Mouse (Mus musculus): ENCODE results near the gene Med29. TPM values are rescaled to one million over a fixed set of nuclear protein-coding genes. Genes with fewer than 3 reads are reported as not detected.

Med29 gene
- polyA plus RNA-seq, 1 experiment from 2014 or later = 36.8 TPM

DNA sequence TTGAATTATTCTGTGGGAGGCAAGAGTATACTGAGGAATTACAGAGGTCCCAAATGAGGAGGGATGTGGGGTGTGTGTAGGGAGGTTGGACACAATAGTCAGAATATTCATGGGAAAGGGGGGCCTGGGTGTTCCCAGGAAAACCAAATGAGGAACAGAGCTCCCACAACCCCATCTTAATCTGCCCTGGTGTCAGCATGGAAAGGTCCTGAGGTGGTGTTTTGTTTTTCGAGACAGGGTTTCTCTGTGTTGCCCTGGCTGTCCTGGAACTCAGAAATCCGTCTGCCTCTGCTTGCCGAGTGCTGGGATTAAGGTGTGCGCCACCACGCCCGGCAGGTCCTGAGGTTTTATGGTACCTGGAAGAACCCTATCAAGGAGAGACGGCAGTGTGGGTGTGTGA, 34.1 kb downstream of the Med29 start:
- H3K9ac ChIP-seq = no peak overlapping the region
- H3K27ac ChIP-seq = peak overlapping the region; percentile 70
- H3K4me2 ChIP-seq = no peak overlapping the region
- H3K4me1 ChIP-seq = peaks cover 36% of the 10 kb centered on the region
- H3K36me3 ChIP-seq = peaks cover 56% of the 10 kb centered on the region
- H3K27me3 ChIP-seq (replicated peaks) = no peaks in the 10 kb centered on the region
- WGBS (ENCODE audit: insufficient replicate concordance) = 52% methylated on average over 7 of the region's 7 CpGs
- no peaks in the 10 kb centered on the region for H3K9me3 ChIP-seq (replicated peaks)
- ATAC-seq = no peak
- H3K4me3 ChIP-seq = no peak overlapping the region

- peaks cover 61% of the 10 kb centered on the region for H3K36me3 ChIP-seq
- H3K9ac ChIP-seq = no peak overlapping the region
- H3K27me3 ChIP-seq (replicated peaks) = no peaks in the 10 kb centered on the region
- ATAC-seq = peak; percentile 36; the same call in 1 of the 2 replicates
- peak overlapping the region; percentile 4; the same call in 1 of the 2 replicates for H3K4me2 ChIP-seq
- no peak overlapping the region for H3K4me3 ChIP-seq
- no peaks in the 10 kb centered on the region for H3K9me3 ChIP-seq (replicated peaks)
- H3K27ac ChIP-seq = peak overlapping the region; percentile 70
- H3K4me1 ChIP-seq = peaks cover 41% of the 10 kb centered on the region
- 11% methylated on average over 5 of the region's 5 CpGs for WGBS (ENCODE audit: insufficient replicate concordance)
These were observed 34.5 kb downstream of the Med29 start for GRCm38 (mm10) chr7:28357984-28358383.

DNA sequence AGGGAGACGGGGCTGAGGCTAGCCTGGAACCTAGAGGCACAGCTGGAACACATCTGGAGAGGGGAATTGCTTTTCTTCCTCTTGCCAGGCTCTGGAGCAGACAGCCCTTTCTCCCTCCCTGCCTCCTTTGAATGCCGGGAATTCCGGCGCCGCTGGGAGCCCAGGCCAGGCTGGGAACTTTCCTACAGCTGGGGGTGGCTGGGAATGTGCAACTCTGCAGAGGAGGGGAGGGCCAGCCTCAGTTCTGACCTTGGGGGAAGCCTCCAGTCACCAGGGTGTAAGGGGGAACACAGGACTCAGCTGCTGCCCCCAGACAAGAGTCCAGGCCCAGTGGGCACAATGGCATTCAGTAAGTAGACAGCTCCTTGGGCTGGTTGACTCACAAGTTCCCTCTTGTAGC, 35.5 kb downstream of the Med29 start:
- WGBS (ENCODE audit: insufficient replicate concordance) = 14% methylated on average over 5 of the region's 5 CpGs
- H3K9ac ChIP-seq = peak overlapping the region; percentile 14; the same call in 1 of the 2 replicates
- H3K9me3 ChIP-seq (replicated peaks) = no peaks in the 10 kb centered on the region
- peak; percentile 16; the same call in 1 of the 2 replicates for ATAC-seq
- peaks cover 61% of the 10 kb centered on the region for H3K36me3 ChIP-seq
- peaks cover 46% of the 10 kb centered on the region for H3K4me1 ChIP-seq
- peak overlapping the region; percentile 1; the same call in 1 of the 2 replicates for H3K4me2 ChIP-seq
- peak overlapping the region; percentile 70 for H3K27ac ChIP-seq
- H3K4me3 ChIP-seq = no peak overlapping the region
- no peaks in the 10 kb centered on the region for H3K27me3 ChIP-seq (replicated peaks)

DNA sequence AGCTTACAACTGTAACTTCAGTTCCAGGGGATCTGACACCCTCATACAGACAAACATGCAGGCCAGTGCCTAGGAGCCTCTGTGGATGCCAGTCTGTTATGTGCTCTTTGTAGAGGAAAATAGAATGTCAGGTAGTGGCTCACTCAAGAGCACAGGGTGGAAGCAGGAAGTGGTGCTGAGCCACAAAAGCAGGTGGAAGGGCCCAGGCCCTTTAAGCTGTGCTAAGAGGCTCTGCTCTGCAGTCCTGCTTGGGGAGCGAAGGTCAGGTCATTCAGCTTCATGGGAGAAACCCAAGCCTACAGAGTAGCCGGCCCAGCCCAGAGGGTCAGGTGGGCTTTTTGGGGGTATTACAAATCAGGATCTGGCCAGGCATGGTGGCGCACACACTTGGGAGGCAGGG, 37.3 kb downstream of the Med29 start:
- no peak overlapping the region for H3K4me3 ChIP-seq
- H3K9me3 ChIP-seq (replicated peaks) = no peaks in the 10 kb centered on the region
- H3K27me3 ChIP-seq (replicated peaks) = no peaks in the 10 kb centered on the region
- peak overlapping the region; percentile 16; the same call in 1 of the 2 replicates for H3K27ac ChIP-seq
- 81% methylated on average over 3 of the region's 3 CpGs for WGBS (ENCODE audit: insufficient replicate concordance)
- peaks cover 50% of the 10 kb centered on the region for H3K36me3 ChIP-seq
- ATAC-seq = no peak
- no peak overlapping the region for H3K4me2 ChIP-seq
- H3K4me1 ChIP-seq = peaks cover 54% of the 10 kb centered on the region
- H3K9ac ChIP-seq = no peak overlapping the region

GRCm38 (mm10) chr7:28354596-28354995, 37.9 kb downstream of the Med29 start:
- H3K9ac ChIP-seq = no peak overlapping the region
- H3K27ac ChIP-seq = 0 out of 2 replicates have a peak overlapping the region, but pooled peaks have one; percentile 57
- WGBS (ENCODE audit: insufficient replicate concordance) = 92% methylated on average over 3 of the region's 3 CpGs
- no peaks in the 10 kb centered on the region for H3K9me3 ChIP-seq (replicated peaks)
- peaks cover 60% of the 10 kb centered on the region for H3K4me1 ChIP-seq
- no peaks in the 10 kb centered on the region for H3K27me3 ChIP-seq (replicated peaks)
- no peak overlapping the region for H3K4me2 ChIP-seq
- no peak overlapping the region for H3K4me3 ChIP-seq
- ATAC-seq = no peak
- H3K36me3 ChIP-seq = peaks cover 44% of the 10 kb centered on the region

DNA sequence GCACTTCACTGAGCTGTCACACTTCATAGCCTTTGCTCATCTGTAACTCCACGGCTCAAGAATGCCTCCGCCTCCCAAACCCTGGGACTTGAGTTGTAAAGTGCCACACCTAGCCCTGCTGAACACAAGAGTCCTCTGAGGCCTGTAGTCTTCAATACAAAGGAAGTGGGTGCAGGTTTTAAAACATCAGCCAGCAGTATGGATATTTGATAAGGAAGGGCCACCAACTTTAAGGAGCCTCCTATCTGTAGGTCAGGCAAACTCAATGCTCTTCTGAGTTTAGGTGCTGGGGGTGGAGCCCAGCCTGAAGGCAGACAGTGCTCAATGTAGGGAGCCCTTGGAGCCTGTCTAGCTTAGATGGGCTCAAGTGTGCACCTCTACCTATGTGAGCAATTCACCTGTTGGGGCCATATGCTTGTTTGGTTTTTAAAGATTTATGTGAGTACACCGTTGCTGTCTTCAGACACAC, 38.4 kb downstream of the Med29 start:
- Histone ChIP-seq H3K9me3 (replicated peaks) (no peaks in the 10 kb centered on the region), H3K4me1 (peaks cover 63% of the 10 kb centered on the region), H3K27ac (peak overlapping the region; percentile 57), H3K9ac (no peak overlapping the region), H3K4me3 (no peak overlapping the region), H3K36me3 (peaks cover 40% of the 10 kb centered on the region), H3K4me2 (no peak overlapping the region), H3K27me3 (replicated peaks) (no peaks in the 10 kb centered on the region)
- WGBS (ENCODE audit: insufficient replicate concordance) = 77% methylated on average over 3 of the region's 3 CpGs
- no peak for ATAC-seq

DNA sequence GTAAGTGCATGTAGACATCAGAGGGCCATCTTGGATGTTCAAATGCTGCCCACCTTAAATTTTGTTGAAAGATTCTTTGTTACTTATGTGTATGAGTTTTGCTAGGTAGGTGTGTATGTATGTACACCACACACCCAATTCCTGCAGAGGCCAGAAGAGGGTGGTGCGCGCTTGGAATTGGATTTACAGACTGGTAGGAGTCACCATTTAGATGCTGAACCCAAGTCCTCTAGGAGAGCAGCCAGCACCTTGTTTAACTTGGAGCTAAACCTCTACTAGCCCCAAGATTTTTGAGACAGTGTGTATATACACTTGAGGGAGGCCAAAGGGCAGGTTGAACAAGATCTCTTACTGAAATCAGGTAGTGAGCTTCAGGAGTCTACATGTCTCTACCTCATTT, 39.2 kb downstream of the Med29 start:
- peak overlapping the region; percentile 50; the same call in 1 of the 2 replicates for H3K27ac ChIP-seq
- H3K36me3 ChIP-seq = peaks cover 40% of the 10 kb centered on the region
- WGBS (ENCODE audit: insufficient replicate concordance) = 93% methylated on average over 2 of the region's 2 CpGs
- peak overlapping the region; percentile 13; the same call in 1 of the 2 replicates for H3K4me2 ChIP-seq
- no peak for ATAC-seq
- H3K27me3 ChIP-seq (replicated peaks) = no peaks in the 10 kb centered on the region
- H3K4me1 ChIP-seq = peaks cover 62% of the 10 kb centered on the region
- no peaks in the 10 kb centered on the region for H3K9me3 ChIP-seq (replicated peaks)
- no peak overlapping the region for H3K4me3 ChIP-seq
- no peak overlapping the region for H3K9ac ChIP-seq

DNA sequence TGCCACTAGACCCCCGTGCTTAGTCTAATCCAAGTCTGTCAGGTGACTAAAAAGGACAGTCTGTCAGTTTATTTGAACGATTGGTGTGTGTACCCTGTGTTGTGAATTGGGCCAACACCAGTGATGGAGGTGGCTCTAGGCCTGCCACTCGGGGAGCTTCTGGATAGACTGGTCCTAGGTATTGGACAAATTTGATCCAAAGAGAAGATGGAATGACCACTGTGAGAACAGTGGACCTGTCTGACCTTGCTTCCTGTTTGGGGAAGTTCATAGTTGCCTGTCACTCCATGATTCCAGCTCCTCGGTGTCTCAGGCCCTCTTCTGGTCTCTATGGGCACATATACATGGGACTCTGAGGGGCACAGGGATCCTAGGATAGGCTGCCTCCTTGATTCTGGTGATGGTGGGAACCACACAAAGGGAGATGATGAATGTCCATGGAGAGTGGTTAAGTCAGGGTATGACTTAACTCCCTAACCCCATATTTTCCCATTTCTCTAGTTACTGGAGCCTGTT, 40.8 kb downstream of the Med29 start:
- Histone ChIP-seq H3K4me2 (peak overlapping the region; percentile 76), H3K4me1 (peaks cover 47% of the 10 kb centered on the region), H3K27ac (peak overlapping the region; percentile 84), H3K4me3 (peak overlapping the region; percentile 93), H3K9me3 (replicated peaks) (no peaks in the 10 kb centered on the region), H3K36me3 (peaks cover 40% of the 10 kb centered on the region), H3K27me3 (replicated peaks) (no peaks in the 10 kb centered on the region), H3K9ac (peak overlapping the region; percentile 97)
- WGBS (ENCODE audit: insufficient replicate concordance) = 9% methylated on average over 4 of the region's 4 CpGs
- no peak for ATAC-seq

DNA sequence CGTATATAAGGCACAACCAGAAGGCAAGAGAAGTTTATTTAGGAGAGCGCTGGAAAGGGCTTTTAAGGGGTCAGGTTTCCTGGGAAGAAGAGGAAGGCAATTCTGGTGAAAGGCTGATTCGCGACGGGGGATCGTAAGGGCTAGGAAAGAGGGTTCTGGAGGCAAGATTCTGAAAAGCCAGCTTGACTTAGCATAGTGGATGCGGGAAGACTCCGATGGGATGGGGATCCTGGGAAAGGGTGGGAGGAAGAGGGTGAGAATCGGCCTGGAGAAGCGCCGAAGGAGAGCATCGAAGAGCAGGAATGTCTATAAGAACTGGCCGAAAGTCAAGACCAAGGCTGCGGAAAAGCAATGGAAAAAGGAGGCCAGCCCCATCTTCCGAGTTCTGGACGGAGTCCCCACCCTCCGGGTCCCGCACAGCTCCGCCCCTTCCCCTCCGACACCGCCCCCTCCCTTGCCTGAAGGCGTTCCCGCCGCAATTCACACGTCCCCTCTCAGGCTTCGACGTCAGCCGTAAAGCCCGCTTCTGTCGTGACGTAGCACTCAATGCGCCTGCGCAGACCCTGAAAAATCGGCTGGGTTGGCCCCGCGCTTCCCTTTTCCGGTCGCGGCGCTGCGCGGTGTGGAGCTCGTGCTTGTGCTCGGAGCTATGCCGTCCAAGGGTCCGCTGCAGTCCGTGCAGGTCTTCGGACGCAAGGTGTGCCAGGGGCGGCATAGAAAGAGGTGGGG, 42.2 kb downstream of the Med29 start, which contains the start of gene Rps16:
Rps16 (plus strand) TSS at position 498 of the 729 bp plus-strand sequence.
- Histone ChIP-seq H3K9ac (peak within 1 kb of the TSS; percentile 97), H3K36me3 (peaks cover 39% of the 10 kb centered on the region), H3K9me3 (replicated peaks) (no peaks in the 10 kb centered on the region), H3K4me1 (peaks cover 44% of the 10 kb centered on the region), H3K27me3 (replicated peaks) (no peaks in the 10 kb centered on the region), H3K4me2 (peak within 1 kb of the TSS; percentile 76), H3K27ac (peak within 1 kb of the TSS; percentile 84), H3K4me3 (peak within 1 kb of the TSS; percentile 93)
- peak; percentile 92 for ATAC-seq
- WGBS (ENCODE audit: insufficient replicate concordance) = under 1% methylated on average over 50 of the region's 50 CpGs

DNA sequence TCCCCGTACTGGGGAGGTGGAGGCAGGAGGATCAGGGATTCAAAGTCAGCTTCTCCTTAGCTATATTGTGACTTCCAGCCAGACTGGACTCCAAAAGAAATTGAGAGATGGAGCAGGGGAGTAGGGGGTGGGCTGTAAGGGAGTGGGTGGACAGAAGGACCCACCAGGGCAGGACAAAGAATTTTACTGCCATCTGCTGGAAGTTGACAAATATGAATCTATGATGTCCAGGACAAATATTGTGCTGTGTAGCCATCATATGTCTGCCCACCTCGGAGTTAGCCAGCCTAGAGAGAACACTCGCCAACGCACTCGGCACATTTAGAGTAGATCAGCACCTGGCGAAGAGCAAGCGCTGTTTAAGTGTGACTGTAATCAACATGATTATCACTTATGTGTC, 43.9 kb downstream of the Med29 start:
- H3K4me3 ChIP-seq = no peak overlapping the region
- H3K36me3 ChIP-seq = peaks cover 22% of the 10 kb centered on the region
- no peak overlapping the region for H3K27ac ChIP-seq
- H3K27me3 ChIP-seq (replicated peaks) = no peaks in the 10 kb centered on the region
- ATAC-seq = no peak
- WGBS (ENCODE audit: insufficient replicate concordance) = 77% methylated on average over 7 of the region's 7 CpGs
- H3K9me3 ChIP-seq (replicated peaks) = no peaks in the 10 kb centered on the region
- H3K4me1 ChIP-seq = peaks cover 43% of the 10 kb centered on the region
- H3K9ac ChIP-seq = no peak overlapping the region
- H3K4me2 ChIP-seq = no peak overlapping the region

DNA sequence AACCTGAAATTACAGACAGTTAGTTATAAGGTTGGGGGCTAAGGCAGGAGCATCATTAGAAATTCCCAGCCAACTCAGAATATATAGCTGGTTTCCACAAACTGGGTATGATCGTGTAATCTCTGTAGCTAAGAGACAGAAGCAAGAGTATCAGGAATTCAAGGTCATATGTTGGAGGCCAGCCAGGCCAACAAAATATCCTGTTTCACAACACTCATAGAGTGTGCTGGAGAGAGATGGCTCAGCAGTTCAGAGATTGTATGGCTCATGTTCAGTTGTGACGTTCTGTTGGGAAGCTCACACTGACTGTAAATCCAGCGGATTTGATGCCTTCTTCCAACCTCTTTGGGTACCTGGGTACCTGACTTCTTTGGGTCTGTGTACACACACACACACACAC, 44.8 kb downstream of the Med29 start:
- Histone ChIP-seq H3K4me1 (peaks cover 35% of the 10 kb centered on the region), H3K9me3 (replicated peaks) (no peaks in the 10 kb centered on the region), H3K27ac (no peak overlapping the region), H3K4me2 (no peak overlapping the region), H3K4me3 (no peak overlapping the region), H3K27me3 (replicated peaks) (no peaks in the 10 kb centered on the region), H3K9ac (no peak overlapping the region), H3K36me3 (peaks cover 14% of the 10 kb centered on the region)
- 65% methylated on average over 3 of the region's 3 CpGs for WGBS (ENCODE audit: insufficient replicate concordance)
- ATAC-seq = no peak

DNA sequence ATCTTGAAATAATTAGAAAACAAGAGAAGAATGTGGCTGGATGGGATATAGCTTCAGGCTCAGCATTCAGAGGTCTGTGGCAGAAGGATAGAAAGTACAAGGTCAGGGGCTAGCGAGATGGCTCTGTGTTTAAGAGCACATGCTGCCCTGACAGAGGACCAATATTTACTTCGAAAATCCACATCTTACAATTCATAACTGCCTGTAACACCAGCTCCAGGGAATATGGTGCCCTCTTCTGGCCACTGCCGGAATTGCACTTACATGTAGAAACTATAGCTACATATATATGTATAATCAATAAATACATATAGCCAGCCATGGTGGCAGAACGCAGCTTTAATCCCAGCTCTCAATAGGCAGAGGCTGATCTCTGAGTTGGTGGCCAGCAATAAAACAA, 47.9 kb downstream of the Med29 start:
- peaks cover 31% of the 10 kb centered on the region for H3K4me1 ChIP-seq
- H3K27ac ChIP-seq = no peak overlapping the region
- WGBS (ENCODE audit: insufficient replicate concordance) = 11% methylated on average over 4 of the region's 4 CpGs
- no peaks in the 10 kb centered on the region for H3K9me3 ChIP-seq (replicated peaks)
- peak overlapping the region; percentile 31; the same call in 1 of the 2 replicates for H3K9ac ChIP-seq
- no peaks in the 10 kb centered on the region for H3K27me3 ChIP-seq (replicated peaks)
- H3K36me3 ChIP-seq = no peaks in the 10 kb centered on the region
- H3K4me2 ChIP-seq = no peak overlapping the region
- no peak for ATAC-seq
- no peak overlapping the region for H3K4me3 ChIP-seq
